ENCODE assay signal across 12 mouse cellular contexts in the genomic region with DNA sequence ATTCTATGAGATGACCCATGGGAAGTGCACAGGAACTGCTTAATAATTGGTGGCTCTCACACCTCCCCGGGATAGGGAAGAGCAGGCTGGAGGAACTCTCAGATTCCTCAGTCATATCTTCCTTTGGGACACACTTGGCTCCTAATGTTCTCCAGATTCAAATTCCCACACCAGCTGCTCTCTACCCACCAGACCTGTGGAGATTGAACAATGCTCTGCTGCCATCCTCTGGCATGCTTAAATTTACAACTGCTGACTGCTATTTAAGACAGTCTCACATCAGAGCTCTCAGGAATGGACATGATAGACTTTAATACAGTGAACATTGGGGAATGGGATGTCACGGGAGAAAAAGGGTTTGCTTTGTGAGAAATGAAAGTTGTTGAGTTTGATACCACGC.
A peak's percentile ranks its signal among the peaks of the same experiment; 100 is the strongest.
DNase-seq lines count a peak whose midpoint lies in the region; ATAC-seq and TF ChIP-seq lines count a peak whose summit lies in the region.
"Had no signal": no experiment of that assay in that cellular context is flagged by ENCODE, and none has a peak within 500 bp of the region (broad histone marks: within the 10 kb centered on the region; RNA-seq: fewer than 3 reads in every experiment).

No protein-coding gene starts in this region.

- no peaks in the 10 kb centered on the region for H3K4me1 ChIP-seq in forebrain, postnatal 0 days (ENCODE audit: insufficient read depth)
- no peaks in the 10 kb centered on the region for H3K4me1 ChIP-seq in forebrain, embryonic 16.5 days (replicated peaks; ENCODE audit: control insufficient read depth, insufficient read depth, low read length)
- H3K4me1 ChIP-seq in forebrain, embryonic 13.5 days = no peaks in the 10 kb centered on the region
- no peaks in the 10 kb centered on the region for H3K4me1 ChIP-seq in heart, embryonic 11.5 days (ENCODE audit: control insufficient read depth, insufficient read depth, low read length)
- H3K4me1 ChIP-seq: intestine, embryonic 15.5 days; limb, embryonic 15.5 days had no signal

- no peaks in the 10 kb centered on the region for H3K36me3 ChIP-seq in forebrain, postnatal 0 days (ENCODE audit: insufficient read depth)
- H3K36me3 ChIP-seq in forebrain, embryonic 16.5 days (ENCODE audit: control insufficient read depth, insufficient read depth) = no peaks in the 10 kb centered on the region
- H3K36me3 ChIP-seq in forebrain, embryonic 13.5 days (ENCODE audit: poor library complexity, severe bottlenecking) = no peaks in the 10 kb centered on the region
- H3K36me3 ChIP-seq in heart, embryonic 11.5 days (ENCODE audit: control insufficient read depth, insufficient read depth, low read length) = no peaks in the 10 kb centered on the region
- H3K36me3 ChIP-seq: intestine, embryonic 15.5 days; limb, embryonic 15.5 days had no signal

- H3K4me3 ChIP-seq in forebrain, postnatal 0 days (ENCODE audit: low read depth, low read length) = no peak overlapping the region
- H3K4me3 ChIP-seq in forebrain, embryonic 16.5 days (replicated peaks; ENCODE audit: low read length) = no peak overlapping the region
- no peak overlapping the region for H3K4me3 ChIP-seq in forebrain, embryonic 13.5 days
- no peak overlapping the region for H3K4me3 ChIP-seq in heart, embryonic 11.5 days (ENCODE audit: low read depth, low read length)
- H3K4me3 ChIP-seq: intestine, embryonic 15.5 days; limb, embryonic 15.5 days had no signal

- no peaks in the 10 kb centered on the region for H3K9me3 ChIP-seq in forebrain, postnatal 0 days (ENCODE audit: low read length)
- H3K9me3 ChIP-seq in forebrain, embryonic 16.5 days (ENCODE audit: control insufficient read depth, low read length) = no peaks in the 10 kb centered on the region
- no peaks in the 10 kb centered on the region for H3K9me3 ChIP-seq in forebrain, embryonic 13.5 days (replicated peaks)
- no peaks in the 10 kb centered on the region for H3K9me3 ChIP-seq in heart, embryonic 11.5 days (replicated peaks; ENCODE audit: control insufficient read depth, low read length)
- H3K9me3 ChIP-seq: intestine, embryonic 15.5 days; limb, embryonic 15.5 days had no signal

- no peak overlapping the region for H3K4me2 ChIP-seq in forebrain, postnatal 0 days (ENCODE audit: low read depth)
- H3K4me2 ChIP-seq in forebrain, embryonic 16.5 days (ENCODE audit: low read length) = no peak overlapping the region
- H3K4me2 ChIP-seq in forebrain, embryonic 13.5 days = no peak overlapping the region
- no peak overlapping the region for H3K4me2 ChIP-seq in heart, embryonic 11.5 days
- H3K4me2 ChIP-seq: intestine, embryonic 15.5 days; limb, embryonic 15.5 days had no signal

- H3K27ac ChIP-seq in forebrain, postnatal 0 days (ENCODE audit: low read depth, low read length) = no peak overlapping the region
- H3K27ac ChIP-seq in forebrain, embryonic 16.5 days (ENCODE audit: low read length) = no peak overlapping the region
- no peak overlapping the region for H3K27ac ChIP-seq in forebrain, embryonic 13.5 days
- H3K27ac ChIP-seq in heart, embryonic 11.5 days (ENCODE audit: low read depth, low read length) = no peak overlapping the region
- H3K27ac ChIP-seq: intestine, embryonic 15.5 days; limb, embryonic 15.5 days had no signal

- peak; percentile 44 for TF ChIP-seq CTCF in forebrain, postnatal 0 days (IDR thresholded peaks at IDR 0.05; ENCODE audit: low read depth)

- DNase-seq in forebrain, postnatal 0 days = peak; percentile 29
- peak; percentile 4 for DNase-seq in embryo, embryonic 11.5 days (ENCODE audit: low read depth, low spot score)
- peak; percentile 43 for DNase-seq in layer of hippocampus, adult 9-11 months
- peak; percentile 13 for DNase-seq in right cerebral cortex, adult 18-20 months
- DNase-seq: heart, adult 18-20 months; thymus, postnatal 14 days had no signal

- H3K9ac ChIP-seq in forebrain, postnatal 0 days = no peak overlapping the region
- no peak overlapping the region for H3K9ac ChIP-seq in forebrain, embryonic 16.5 days (replicated peaks; ENCODE audit: low read depth, low read length)
- no peak overlapping the region for H3K9ac ChIP-seq in forebrain, embryonic 13.5 days
- H3K9ac ChIP-seq in heart, embryonic 11.5 days (ENCODE audit: low read depth, low read length) = no peak overlapping the region
- H3K9ac ChIP-seq: intestine, embryonic 15.5 days; limb, embryonic 15.5 days had no signal

- H3K27me3 ChIP-seq in forebrain, postnatal 0 days (ENCODE audit: insufficient read depth, low read length) = no peaks in the 10 kb centered on the region
- no peaks in the 10 kb centered on the region for H3K27me3 ChIP-seq in forebrain, embryonic 16.5 days (replicated peaks; ENCODE audit: control insufficient read depth, insufficient read depth, low read length)
- no peaks in the 10 kb centered on the region for H3K27me3 ChIP-seq in forebrain, embryonic 13.5 days
- no peaks in the 10 kb centered on the region for H3K27me3 ChIP-seq in heart, embryonic 11.5 days (ENCODE audit: control insufficient read depth, insufficient read depth, low read length)
- H3K27me3 ChIP-seq: intestine, embryonic 15.5 days; limb, embryonic 15.5 days had no signal

- 90% methylated on average over 3 of the region's 3 CpGs for WGBS in forebrain, postnatal 0 days
- 88% methylated on average over 3 of the region's 3 CpGs for WGBS in forebrain, embryonic 16.5 days
- WGBS in forebrain, embryonic 13.5 days = 88% methylated on average over 3 of the region's 3 CpGs
- 74% methylated on average over 3 of the region's 3 CpGs for WGBS in heart, embryonic 11.5 days (ENCODE audit: insufficient replicate concordance)

- ATAC-seq in forebrain, postnatal 0 days = 0 out of 2 replicates have a peak, but pooled peaks have one; percentile 25
- no peak for ATAC-seq in forebrain, embryonic 16.5 days
- ATAC-seq in erythroblast, adult 5-6 weeks (replicated peaks; ENCODE audit: low FRiP score, poor library complexity, severe bottlenecking) = no peak
- ATAC-seq in forebrain, embryonic 13.5 days = no peak
- no peak for ATAC-seq in heart, embryonic 11.5 days (replicated peaks; ENCODE audit: insufficient number of reproducible peaks, low FRiP score, low TSS enrichment)
- ATAC-seq: intestine, embryonic 15.5 days had no signal
